Mouse (Mus musculus): Measurements from ENCODE around the gene Aak1. TPM values are rescaled to one million over a fixed set of nuclear protein-coding genes. Genes with fewer than 3 reads are reported as not detected.

The Aak1 gene
- 10 to 100 TPM; 39.6 to 41.9 TPM for total RNA-seq (2023)

GRCm38 (mm10) chr6:86848915-86849644 lies at the start of gene Aak1:
Gene Aak1 (plus strand): TSS chr6:86849517.

GRCm38 (mm10) chr6:87008887-87009286 lies 159.6 kb downstream of the Aak1 start, which contains the start of gene Nfu1:
Gene Nfu1 (plus strand): TSS chr6:87009236.

GRCm38 (mm10) chr6:87042337-87043130 lies 193.2 kb downstream of the Aak1 start, which contains the start of gene Gfpt1:
Gene Gfpt1 (plus strand): TSS chr6:87042846.

Other genes with a start within 250 kb of the Aak1 start
- 1 to 10 TPM in 1 of 2 experiments, under 1 TPM in 1; 0.63 to 1.0 TPM for gene Asprv1, start 221.4 kb upstream of the Aak1 start, total RNA-seq (2023)
- 10 to 100 TPM; 28.2 to 32.2 TPM for gene Mxd1, start 180.4 kb upstream of the Aak1 start, total RNA-seq (2023)
- gene Snrnp27, start 165.0 kb upstream of the Aak1 start, total RNA-seq (2023), result 10 to 100 TPM; 30.4 to 40.9 TPM
- gene Gmcl1, start 116.1 kb upstream of the Aak1 start, total RNA-seq (2023), result 10 to 100 TPM; 10.1 to 14.1 TPM
- 10 to 100 TPM; 61.9 to 67.0 TPM for gene Anxa4, start 55.9 kb upstream of the Aak1 start, total RNA-seq (2023)
- gene Nfu1, start 159.7 kb downstream of the Aak1 start, total RNA-seq (2023), result 10 to 100 TPM; 38.4 to 43.0 TPM
- gene Gfpt1, start 193.3 kb downstream of the Aak1 start, total RNA-seq (2023), result 100 to 1,000 TPM in 1 of 2 experiments, 10 to 100 TPM in 1; 93.2 to 103 TPM

Measured in monocyte, adult 59 days (primary cell).